Mouse (Mus musculus): ENCODE measurements around the gene 2210016F16Rik. TPM values are rescaled to one million over a fixed set of nuclear protein-coding genes. Genes with fewer than 3 reads are reported as not detected.
"Not testable (repeated sequence)": the region's sequence is repeated elsewhere in the genome, so short reads cannot be mapped to it uniquely, and the experiment has no call there.

Gene 2210016F16Rik
- 20.6 and 22.6 TPM in 2 replicates for polyA plus RNA-seq (2015; fragmentation: Nextera tagmentation; extraction: Ambion mirVana)

- Histone ChIP-seq H3K4me1 (peaks cover 15% of the 10 kb centered on the region), H3K27ac (peak within 1 kb of the TSS; percentile 55; the same call in 1 of the 2 replicates), H3K9me3 (no peaks in the 10 kb centered on the region), H3K36me3 (replicated peaks) (peaks cover 24% of the 10 kb centered on the region), H3K4me2 (peak within 1 kb of the TSS; percentile 98), H3K4me3 (peak within 1 kb of the TSS; percentile 88), H3K9ac (peak within 1 kb of the TSS; percentile 76), H3K27me3 (replicated peaks) (no peaks in the 10 kb centered on the region)
- 2% methylated on average over 78 of the region's 80 CpGs for whole genome bisulfite sequencing
- ATAC-seq (replicated peaks), result peak; percentile 85
These were observed at the start of gene 2210016F16Rik for GRCm38 (mm10) chr13:58384779-58385546. 2210016F16Rik (minus strand) TSS chr13:58385225.

DNA sequence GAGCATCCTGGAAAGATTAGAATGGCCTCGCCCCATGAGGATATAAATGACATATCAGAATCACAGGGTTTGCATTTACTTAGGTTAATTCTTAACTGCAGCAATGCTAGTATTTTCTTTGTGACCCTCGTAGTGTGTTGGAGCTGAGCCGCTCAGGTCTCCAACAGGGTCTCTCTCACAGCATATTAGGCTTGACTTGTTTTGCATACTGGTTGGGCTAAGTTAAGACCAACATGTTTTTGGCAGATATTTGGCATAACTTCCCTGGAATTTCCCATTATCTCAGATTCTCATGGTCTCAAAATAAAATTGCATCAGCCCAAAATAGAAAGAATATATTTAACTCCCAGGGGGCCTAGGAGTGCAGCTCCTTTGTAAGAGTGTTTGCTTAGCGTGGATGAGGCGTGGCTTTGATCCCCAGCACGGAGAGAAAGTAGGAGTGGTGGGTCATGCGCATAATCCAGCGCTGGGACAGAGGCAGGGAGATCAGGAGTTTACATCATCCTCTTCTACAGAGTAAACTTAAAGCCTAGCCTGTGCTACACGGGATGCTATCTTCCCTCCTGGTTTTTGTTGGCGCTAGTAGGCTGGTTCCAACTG, 38.1 kb upstream of the 2210016F16Rik start:
- Histone ChIP-seq H3K9me3 (no peaks in the 10 kb centered on the region), H3K27ac (no peak overlapping the region), H3K36me3 (replicated peaks) (no peaks in the 10 kb centered on the region), H3K4me3 (no peak overlapping the region), H3K27me3 (replicated peaks) (no peaks in the 10 kb centered on the region), H3K4me2 (no peak overlapping the region), H3K9ac (no peak overlapping the region), H3K4me1 (no peaks in the 10 kb centered on the region)
- ATAC-seq (replicated peaks), result no peak
- WGBS, result 66% methylated on average over 10 of the region's 10 CpGs

GRCm38 (mm10) chr13:58422242-58422641, 37.2 kb upstream of the 2210016F16Rik start:
- Histone ChIP-seq H3K9ac (no peak overlapping the region), H3K4me2 (no peak overlapping the region), H3K9me3 (no peaks in the 10 kb centered on the region), H3K36me3 (replicated peaks) (no peaks in the 10 kb centered on the region), H3K27me3 (replicated peaks) (no peaks in the 10 kb centered on the region), H3K4me1 (no peaks in the 10 kb centered on the region), H3K4me3 (no peak overlapping the region), H3K27ac (no peak overlapping the region)
- 92% methylated on average over 4 of the region's 4 CpGs for WGBS
- ATAC-seq (replicated peaks), result no peak

GRCm38 (mm10) chr13:58421026-58421425, 36.0 kb upstream of the 2210016F16Rik start:
- H3K27ac ChIP-seq, result no peak overlapping the region
- no peak overlapping the region for H3K9ac ChIP-seq
- no peaks in the 10 kb centered on the region for H3K9me3 ChIP-seq
- no peaks in the 10 kb centered on the region for H3K27me3 ChIP-seq (replicated peaks)
- H3K36me3 ChIP-seq (replicated peaks), result no peaks in the 10 kb centered on the region
- WGBS, result 85% methylated on average over 4 of the region's 4 CpGs
- no peak overlapping the region for H3K4me3 ChIP-seq
- no peaks in the 10 kb centered on the region for H3K4me1 ChIP-seq
- no peak for ATAC-seq (replicated peaks)
- no peak overlapping the region for H3K4me2 ChIP-seq

GRCm38 (mm10) chr13:58419266-58419665, 34.2 kb upstream of the 2210016F16Rik start:
- no peak overlapping the region for H3K9ac ChIP-seq
- H3K4me2 ChIP-seq, result no peak overlapping the region
- H3K36me3 ChIP-seq (replicated peaks), result no peaks in the 10 kb centered on the region
- no peak for ATAC-seq (replicated peaks)
- 90% methylated on average over 1 of the region's 1 CpGs for WGBS
- no peak overlapping the region for H3K4me3 ChIP-seq
- no peaks in the 10 kb centered on the region for H3K9me3 ChIP-seq
- H3K4me1 ChIP-seq, result no peaks in the 10 kb centered on the region
- H3K27me3 ChIP-seq (replicated peaks), result no peaks in the 10 kb centered on the region
- H3K27ac ChIP-seq, result no peak overlapping the region

DNA sequence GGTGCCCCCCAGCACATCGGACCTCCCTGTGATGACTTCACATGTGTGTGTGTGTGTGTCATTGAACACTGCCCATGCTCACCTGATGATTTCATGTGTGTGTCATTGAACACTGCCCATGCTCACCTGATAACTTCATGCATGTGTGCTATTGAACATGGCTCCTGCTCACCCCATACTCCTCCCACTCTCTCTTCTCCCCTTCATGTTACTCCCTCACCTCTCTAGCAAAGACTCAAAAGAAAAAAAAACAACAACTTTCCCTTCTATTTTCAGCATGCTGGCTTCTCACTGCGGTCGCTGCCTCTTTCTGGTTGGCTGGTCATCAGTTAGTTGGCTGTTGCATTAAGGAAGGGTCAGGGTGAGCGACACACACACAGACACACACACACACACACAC, 33.6 kb upstream of the 2210016F16Rik start:
- ATAC-seq (replicated peaks), result no peak
- 66% methylated on average over 4 of the region's 4 CpGs for WGBS
- no peaks in the 10 kb centered on the region for H3K27me3 ChIP-seq (replicated peaks)

GRCm38 (mm10) chr13:58415838-58416237, 30.8 kb upstream of the 2210016F16Rik start:
- WGBS, result 85% methylated on average over 5 of the region's 5 CpGs
- no peaks in the 10 kb centered on the region for H3K27me3 ChIP-seq (replicated peaks)

More for the DNA sequence above, 33.6 kb upstream of the 2210016F16Rik start:
- H3K9me3 ChIP-seq, result no peaks in the 10 kb centered on the region
- H3K4me3 ChIP-seq, result no peak overlapping the region
- H3K27ac ChIP-seq, result no peak overlapping the region
- H3K4me2 ChIP-seq, result no peak overlapping the region
- H3K4me1 ChIP-seq, result no peaks in the 10 kb centered on the region
- H3K9ac ChIP-seq, result no peak overlapping the region
- no peaks in the 10 kb centered on the region for H3K36me3 ChIP-seq (replicated peaks)

GRCm38 (mm10) chr13:58415374-58415773, 30.3 kb upstream of the 2210016F16Rik start:
- Histone ChIP-seq H3K36me3 (replicated peaks) (no peaks in the 10 kb centered on the region), H3K4me1 (no peaks in the 10 kb centered on the region), H3K9me3 (no peaks in the 10 kb centered on the region), H3K9ac (no peak overlapping the region), H3K27ac (no peak overlapping the region), H3K4me3 (no peak overlapping the region), H3K27me3 (replicated peaks) (no peaks in the 10 kb centered on the region), H3K4me2 (no peak overlapping the region)
- WGBS, result 83% methylated on average over 6 of the region's 6 CpGs
- no peak for ATAC-seq (replicated peaks)

More at GRCm38 (mm10) chr13:58415838-58416237, 30.8 kb upstream of the 2210016F16Rik start:
- no peaks in the 10 kb centered on the region for H3K9me3 ChIP-seq
- H3K27ac ChIP-seq, result no peak overlapping the region
- H3K4me2 ChIP-seq, result no peak overlapping the region
- H3K4me3 ChIP-seq, result no peak overlapping the region
- no peaks in the 10 kb centered on the region for H3K4me1 ChIP-seq
- no peak overlapping the region for H3K9ac ChIP-seq
- H3K36me3 ChIP-seq (replicated peaks), result no peaks in the 10 kb centered on the region
- no peak for ATAC-seq (replicated peaks)

GRCm38 (mm10) chr13:58411073-58411472, 26.0 kb upstream of the 2210016F16Rik start:
- WGBS, result 92% methylated on average over 4 of the region's 4 CpGs
- Histone ChIP-seq H3K4me3 (no peak overlapping the region), H3K36me3 (replicated peaks) (no peaks in the 10 kb centered on the region), H3K27ac (no peak overlapping the region), H3K9ac (no peak overlapping the region), H3K4me2 (no peak overlapping the region), H3K27me3 (replicated peaks) (no peaks in the 10 kb centered on the region), H3K4me1 (no peaks in the 10 kb centered on the region), H3K9me3 (no peaks in the 10 kb centered on the region)
- ATAC-seq (replicated peaks), result no peak

DNA sequence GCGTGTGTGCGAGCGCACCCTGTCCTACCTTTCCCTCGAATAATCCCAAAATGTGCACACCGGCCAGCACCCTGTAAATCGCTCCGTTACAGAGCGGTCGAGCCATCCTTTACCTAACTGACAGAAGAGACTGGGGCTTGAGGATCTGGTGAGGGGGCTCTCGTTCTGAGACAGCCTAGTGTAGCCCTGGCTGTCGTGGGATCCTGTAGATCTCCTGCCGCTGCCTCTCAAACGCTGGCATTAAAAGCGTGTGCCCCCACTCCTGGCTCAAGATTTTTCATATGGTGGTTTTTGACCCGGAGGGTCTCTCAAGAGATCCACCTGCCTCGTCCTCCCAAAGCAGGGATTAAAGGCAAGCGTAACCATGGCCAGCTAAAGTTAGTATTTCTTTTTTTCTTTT, 18.2 kb upstream of the 2210016F16Rik start, which contains the start of gene Hnrnpk:
Gene Hnrnpk (minus strand): TSS at position 101 of the 400 bp plus-strand sequence.
- ATAC-seq (replicated peaks); H3K27me3 ChIP-seq (replicated peaks); H3K9me3 ChIP-seq; H3K4me1 ChIP-seq; H3K36me3 ChIP-seq (replicated peaks): not testable (repeated sequence)
- peak within 1 kb of the TSS; percentile 100 for H3K4me3 ChIP-seq
- peak within 1 kb of the TSS; percentile 99 for H3K9ac ChIP-seq
- peak within 1 kb of the TSS; percentile 53 for H3K4me2 ChIP-seq
- 5% methylated on average over 17 of the region's 17 CpGs for WGBS
- peak within 1 kb of the TSS; percentile 100 for H3K27ac ChIP-seq

DNA sequence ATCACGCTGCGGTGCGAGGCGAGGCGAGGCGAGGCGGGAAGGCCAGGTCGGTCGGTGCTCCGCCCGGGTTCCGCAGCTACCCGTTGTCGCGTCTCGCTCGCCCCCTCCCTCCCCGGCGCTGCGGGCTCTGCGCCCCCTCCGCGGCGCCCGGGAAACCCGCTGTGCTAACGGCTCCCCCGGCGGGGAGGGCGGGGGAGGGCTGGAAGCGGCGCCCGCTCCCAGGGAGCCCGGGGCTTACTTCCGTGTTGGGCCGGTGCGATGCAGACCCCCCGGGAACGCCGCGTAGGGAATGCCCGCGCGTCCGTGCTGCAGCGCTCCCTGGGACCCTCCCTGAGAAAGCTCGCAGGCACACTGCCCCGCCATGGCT, 17.7 kb upstream of the 2210016F16Rik start:
- Histone ChIP-seq H3K9me3 (no peaks in the 10 kb centered on the region), H3K4me1 (peaks cover 7% of the 10 kb centered on the region), H3K4me2 (peak overlapping the region; percentile 53), H3K27me3 (replicated peaks) (no peaks in the 10 kb centered on the region), H3K4me3 (peak overlapping the region; percentile 100), H3K9ac (peak overlapping the region; percentile 99), H3K36me3 (replicated peaks) (peaks cover under 1% of the 10 kb centered on the region; the same call in 1 of the 2 replicates), H3K27ac (peak overlapping the region; percentile 100)
- under 1% methylated on average over 45 of the region's 48 CpGs for WGBS
- ATAC-seq (replicated peaks), result no peak

DNA sequence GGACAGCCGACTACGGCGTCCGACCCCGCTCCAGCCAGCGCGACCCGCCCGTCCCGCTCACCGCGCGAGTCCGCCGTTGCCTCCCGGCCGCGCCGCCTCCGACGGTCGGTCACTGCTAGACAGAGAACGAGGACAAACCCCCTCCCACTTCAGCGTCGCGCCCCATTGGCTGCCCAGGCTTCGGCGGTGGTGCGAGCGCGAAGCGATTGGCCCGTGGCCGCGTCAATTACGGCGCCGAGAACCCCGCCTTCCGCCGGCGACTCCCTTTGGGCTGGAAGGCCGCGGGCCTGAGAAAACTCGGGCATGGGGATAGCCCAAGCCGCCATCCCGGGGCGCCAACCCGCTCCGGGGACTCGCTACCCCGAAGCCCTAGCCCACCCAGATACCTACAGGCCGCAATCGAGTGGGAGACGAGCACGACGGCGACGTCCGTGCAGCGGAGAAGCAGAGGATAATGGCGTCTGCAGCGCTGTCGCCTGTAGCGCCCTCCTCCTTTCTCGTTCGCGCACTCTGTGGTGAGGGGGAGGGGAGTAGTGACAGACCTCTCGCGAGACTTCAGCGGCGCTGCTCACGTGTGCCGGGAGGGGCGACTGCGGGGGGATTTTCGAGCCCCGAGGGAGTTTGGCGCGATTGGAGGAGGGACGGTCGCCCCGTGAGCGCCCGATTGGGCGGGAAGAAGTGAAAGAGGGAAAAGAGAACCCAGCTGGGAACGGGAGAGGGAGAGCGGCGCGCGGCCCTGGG, 17.1 kb upstream of the 2210016F16Rik start, which contains the start of gene Rmi1:
Gene Rmi1 (plus strand): TSS at position 246 of the 741 bp plus-strand sequence.
- ATAC-seq (replicated peaks), result peak; percentile 97
- Histone ChIP-seq H3K9ac (peak within 1 kb of the TSS; percentile 99), H3K27ac (peak within 1 kb of the TSS; percentile 100), H3K4me3 (peak within 1 kb of the TSS; percentile 100), H3K27me3 (replicated peaks) (no peaks in the 10 kb centered on the region), H3K36me3 (replicated peaks) (peaks cover 6% of the 10 kb centered on the region), H3K4me2 (peak within 1 kb of the TSS; percentile 86), H3K9me3 (no peaks in the 10 kb centered on the region), H3K4me1 (peaks cover 7% of the 10 kb centered on the region)
- under 1% methylated on average over 90 of the region's 91 CpGs for WGBS
